Mouse (Mus musculus) brain, embryonic 14.5 days (tissue): ENCODE data around the gene Wnt2b.

Experiments used
- CTCF ChIP-seq: fragments of 200-500 bp; IDR thresholded peaks from 2 replicates; pipeline ENCODE4 v1.5.1; 2012; ENCODE audit warnings: inconsistent platforms, mild to moderate bottlenecking, moderate library complexity, borderline replicate concordance; ENCODE audit not compliant: insufficient read depth, insufficient read length; ENCODE audit errors: extremely low read depth
- POLR2A ChIP-seq: fragments of 200-500 bp; IDR thresholded peaks from 2 replicates; pipeline ENCODE4 v1.6.1; 2012; ENCODE audit warnings: mild to moderate bottlenecking, inconsistent platforms, borderline replicate concordance; ENCODE audit not compliant: poor library complexity, insufficient read depth, insufficient read length, severe bottlenecking; ENCODE audit errors: extremely low read depth

- no peak for TF ChIP-seq POLR2A
- TF ChIP-seq CTCF = peak; percentile 90
These were observed 31.1 kb upstream of the Wnt2b start for GRCm38 (mm10) chr3:104992709-104993388.
